Mouse (Mus musculus): ENCODE measurements around the gene Clstn2. TPM values are rescaled to one million over a fixed set of nuclear protein-coding genes. Genes with fewer than 3 reads are reported as not detected.

The Clstn2 gene
- polyA plus RNA-seq, 1 experiment, result 37.9 TPM

- 58% methylated on average over 3 of the region's 3 CpGs for WGBS
- no peak for TF ChIP-seq POLR2A (IDR thresholded peaks at IDR 0.05; ENCODE audit: borderline replicate concordance, insufficient read depth, low read length)
- TF ChIP-seq CTCF (IDR thresholded peaks at IDR 0.05; ENCODE audit: borderline replicate concordance, insufficient read depth, low read depth, low read length), result no peak
- DNase-seq, result no peak
- Histone ChIP-seq H3K4me3 (replicated peaks; ENCODE audit: insufficient read depth, low read depth, low read length) (no peak overlapping the region), H3K27ac (ENCODE audit: insufficient read depth, low read length) (no peak overlapping the region), H3K27me3 (ENCODE audit: control insufficient read depth, insufficient read depth, low read length) (0 out of 2 replicates have a peak, but pooled peaks cover 2% of the 10 kb centered on the region), H3K4me1 (ENCODE audit: control insufficient read depth, insufficient read depth, low read length) (peaks cover 3% of the 10 kb centered on the region; the same call in 1 of the 2 replicates)
Measured at GRCm38 (mm10) chr9:97772431-97772830, 260.6 kb downstream of the Clstn2 start.

- peaks cover 3% of the 10 kb centered on the region; the same call in 1 of the 2 replicates for H3K4me1 ChIP-seq (ENCODE audit: control insufficient read depth, insufficient read depth, low read length)
- no peaks in the 10 kb centered on the region for H3K27me3 ChIP-seq (ENCODE audit: control insufficient read depth, insufficient read depth, low read length)
- TF ChIP-seq CTCF (IDR thresholded peaks at IDR 0.05; ENCODE audit: borderline replicate concordance, insufficient read depth, low read depth, low read length) (no peak), POLR2A (IDR thresholded peaks at IDR 0.05; ENCODE audit: borderline replicate concordance, insufficient read depth, low read length) (no peak)
- H3K4me3 ChIP-seq (replicated peaks; ENCODE audit: insufficient read depth, low read depth, low read length), result no peak overlapping the region
- no peak overlapping the region for H3K27ac ChIP-seq (ENCODE audit: insufficient read depth, low read length)
- no peak for DNase-seq
- WGBS, result 84% methylated on average over 5 of the region's 5 CpGs
Measured at GRCm38 (mm10) chr9:97769331-97769730, 263.6 kb downstream of the Clstn2 start.

- TF ChIP-seq POLR2A (IDR thresholded peaks at IDR 0.05; ENCODE audit: borderline replicate concordance, insufficient read depth, low read length) (no peak), CTCF (IDR thresholded peaks at IDR 0.05; ENCODE audit: borderline replicate concordance, insufficient read depth, low read depth, low read length) (no peak)
- Histone ChIP-seq H3K4me3 (replicated peaks; ENCODE audit: insufficient read depth, low read depth, low read length) (no peak overlapping the region), H3K4me1 (ENCODE audit: control insufficient read depth, insufficient read depth, low read length) (no peaks in the 10 kb centered on the region), H3K27ac (ENCODE audit: insufficient read depth, low read length) (no peak overlapping the region), H3K27me3 (ENCODE audit: control insufficient read depth, insufficient read depth, low read length) (no peaks in the 10 kb centered on the region)
- WGBS, result 96% methylated on average over 6 of the region's 6 CpGs
- DNase-seq, result no peak
Measured at GRCm38 (mm10) chr9:97765251-97765767, 267.7 kb downstream of the Clstn2 start.

- no peaks in the 10 kb centered on the region for H3K4me1 ChIP-seq (ENCODE audit: control insufficient read depth, insufficient read depth, low read length)
- no peaks in the 10 kb centered on the region for H3K27me3 ChIP-seq (ENCODE audit: control insufficient read depth, insufficient read depth, low read length)
- no peak overlapping the region for H3K4me3 ChIP-seq (replicated peaks; ENCODE audit: insufficient read depth, low read depth, low read length)
- no peak for TF ChIP-seq POLR2A (IDR thresholded peaks at IDR 0.05; ENCODE audit: borderline replicate concordance, insufficient read depth, low read length)
- no peak for TF ChIP-seq CTCF (IDR thresholded peaks at IDR 0.05; ENCODE audit: borderline replicate concordance, insufficient read depth, low read depth, low read length)
- DNase-seq, result no peak
- 68% methylated on average over 4 of the region's 4 CpGs for WGBS
- H3K27ac ChIP-seq (ENCODE audit: insufficient read depth, low read length), result no peak overlapping the region
Measured at GRCm38 (mm10) chr9:97763048-97763447, 269.9 kb downstream of the Clstn2 start.

GRCm38 (mm10) chr9:97755599-97756270 lies 277.2 kb downstream of the Clstn2 start:
- WGBS, result 86% methylated on average over 7 of the region's 7 CpGs
- TF ChIP-seq POLR2A (IDR thresholded peaks at IDR 0.05; ENCODE audit: borderline replicate concordance, insufficient read depth, low read length), result no peak
- TF ChIP-seq CTCF (IDR thresholded peaks at IDR 0.05; ENCODE audit: borderline replicate concordance, insufficient read depth, low read depth, low read length), result no peak

GRCm38 (mm10) chr9:97753715-97754114 lies 279.3 kb downstream of the Clstn2 start:
- 60% methylated on average over 2 of the region's 2 CpGs for WGBS
- no peak overlapping the region for H3K4me3 ChIP-seq (replicated peaks; ENCODE audit: insufficient read depth, low read depth, low read length)

More at GRCm38 (mm10) chr9:97755599-97756270, 277.2 kb downstream of the Clstn2 start:
- Histone ChIP-seq H3K4me3 (replicated peaks; ENCODE audit: insufficient read depth, low read depth, low read length) (no peak overlapping the region), H3K27ac (ENCODE audit: insufficient read depth, low read length) (no peak overlapping the region), H3K27me3 (ENCODE audit: control insufficient read depth, insufficient read depth, low read length) (no peaks in the 10 kb centered on the region), H3K4me1 (ENCODE audit: control insufficient read depth, insufficient read depth, low read length) (no peaks in the 10 kb centered on the region)
- DNase-seq, result no peak

GRCm38 (mm10) chr9:97746574-97746973 lies 286.4 kb downstream of the Clstn2 start:
- no peaks in the 10 kb centered on the region for H3K27me3 ChIP-seq (ENCODE audit: control insufficient read depth, insufficient read depth, low read length)
- no peak overlapping the region for H3K27ac ChIP-seq (ENCODE audit: insufficient read depth, low read length)
- no peaks in the 10 kb centered on the region for H3K4me1 ChIP-seq (ENCODE audit: control insufficient read depth, insufficient read depth, low read length)
- TF ChIP-seq POLR2A (IDR thresholded peaks at IDR 0.05; ENCODE audit: borderline replicate concordance, insufficient read depth, low read length) (no peak), CTCF (IDR thresholded peaks at IDR 0.05; ENCODE audit: borderline replicate concordance, insufficient read depth, low read depth, low read length) (no peak)
- H3K4me3 ChIP-seq (replicated peaks; ENCODE audit: insufficient read depth, low read depth, low read length), result no peak overlapping the region
- 84% methylated on average over 2 of the region's 2 CpGs for WGBS
- no peak for DNase-seq

More at GRCm38 (mm10) chr9:97753715-97754114, 279.3 kb downstream of the Clstn2 start:
- Histone ChIP-seq H3K27me3 (ENCODE audit: control insufficient read depth, insufficient read depth, low read length) (no peaks in the 10 kb centered on the region), H3K27ac (ENCODE audit: insufficient read depth, low read length) (no peak overlapping the region), H3K4me1 (ENCODE audit: control insufficient read depth, insufficient read depth, low read length) (no peaks in the 10 kb centered on the region)
- DNase-seq, result no peak
- TF ChIP-seq POLR2A (IDR thresholded peaks at IDR 0.05; ENCODE audit: borderline replicate concordance, insufficient read depth, low read length), result no peak
- TF ChIP-seq CTCF (IDR thresholded peaks at IDR 0.05; ENCODE audit: borderline replicate concordance, insufficient read depth, low read depth, low read length), result no peak

Measured in cerebellum, adult 2 months (tissue).